In genomic region chr1:42877264-42877663, GRCm38 (mm10) we compare ENCODE assay signal across 13 mouse cellular contexts. TPM values are rescaled to one million over a fixed set of nuclear protein-coding genes. Genes with fewer than 3 reads are reported as not detected.
DNase-seq lines count a peak whose midpoint lies in the region; ATAC-seq and TF ChIP-seq lines count a peak whose summit lies in the region.
"Had no signal": no experiment of that assay in that cellular context is flagged by ENCODE, and none has a peak within 500 bp of the region (broad histone marks: within the 10 kb centered on the region; RNA-seq: fewer than 3 reads in every experiment).

No protein-coding gene starts in this region.

- no peaks in the 10 kb centered on the region for H3K36me3 ChIP-seq in forebrain, embryonic 16.5 days (ENCODE audit: control insufficient read depth, insufficient read depth)
- H3K36me3 ChIP-seq in midbrain, embryonic 10.5 days = no peaks in the 10 kb centered on the region
- 0 out of 2 replicates have a peak, but pooled peaks cover 5% of the 10 kb centered on the region for H3K36me3 ChIP-seq in neural tube, embryonic 13.5 days

- peak; percentile 81 for ATAC-seq in forebrain, embryonic 16.5 days
- peak; percentile 94 for ATAC-seq in neural tube, embryonic 13.5 days (ENCODE audit: low read depth)

- no peaks in the 10 kb centered on the region for H3K9me3 ChIP-seq in forebrain, embryonic 16.5 days (ENCODE audit: control insufficient read depth, low read length)
- H3K9me3 ChIP-seq in midbrain, embryonic 10.5 days (replicated peaks) = no peaks in the 10 kb centered on the region
- H3K9me3 ChIP-seq in neural tube, embryonic 13.5 days = no peaks in the 10 kb centered on the region
- H3K9me3 ChIP-seq: G1E; heart, embryonic 10.5 days had no signal

- no peak overlapping the region for H3K9ac ChIP-seq in forebrain, embryonic 16.5 days (replicated peaks; ENCODE audit: low read depth, low read length)
- peak overlapping the region; percentile 50 for H3K9ac ChIP-seq in neural tube, embryonic 13.5 days

- H3K4me1 ChIP-seq in forebrain, embryonic 16.5 days (replicated peaks; ENCODE audit: control insufficient read depth, insufficient read depth, low read length) = peaks cover 6% of the 10 kb centered on the region
- H3K4me1 ChIP-seq in midbrain, embryonic 10.5 days = peaks cover 21% of the 10 kb centered on the region
- H3K4me1 ChIP-seq in neural tube, embryonic 13.5 days (replicated peaks) = peaks cover 34% of the 10 kb centered on the region

- no peak overlapping the region; the same call in 1 of the 2 replicates for H3K4me3 ChIP-seq in layer of hippocampus, adult 2 months
- no peak overlapping the region for H3K4me3 ChIP-seq in forebrain, embryonic 16.5 days (replicated peaks; ENCODE audit: low read length)
- H3K4me3 ChIP-seq in midbrain, embryonic 10.5 days = no peak overlapping the region
- no peak overlapping the region for H3K4me3 ChIP-seq in neural tube, embryonic 13.5 days
- H3K4me3 ChIP-seq: heart, embryonic 10.5 days had no signal

- DNase-seq in layer of hippocampus, adult 2 months (ENCODE audit: low spot score in 2 of 2) = no peak
- DNase-seq in layer of hippocampus, postnatal 36 days = no peak
- no peak for DNase-seq in midbrain, embryonic 10.5 days (ENCODE audit: low spot score)
- DNase-seq in thymus, postnatal 4 days = no peak
- DNase-seq in heart, postnatal 14 days = no peak
- no peak for DNase-seq in urinary bladder, adult 18-20 months (ENCODE audit: low spot score in 2 of 2)
- DNase-seq: cerebellum, adult 9-11 months; lung, adult 18-20 months; thymus, postnatal 25 days had no signal

- peak overlapping the region; percentile 16 for H3K4me2 ChIP-seq in forebrain, embryonic 16.5 days (ENCODE audit: low read length)
- peak overlapping the region; percentile 44 for H3K4me2 ChIP-seq in neural tube, embryonic 13.5 days

- TF ChIP-seq CTCF in layer of hippocampus, adult 2 months (conservative IDR thresholded peaks at IDR 0.05) = no peak

- WGBS in forebrain, embryonic 16.5 days = 45% methylated on average over 10 of the region's 10 CpGs
- WGBS in midbrain, embryonic 10.5 days = 89% methylated on average over 10 of the region's 10 CpGs
- 21% methylated on average over 10 of the region's 10 CpGs for WGBS in neural tube, embryonic 13.5 days

- intact Hi-C loops in heart, postnatal 14 days (cut with DNase I) = no loop called here

- 0 out of 2 replicates have a peak overlapping the region, but pooled peaks have one; percentile 6 for H3K27ac ChIP-seq in layer of hippocampus, adult 2 months
- 0 out of 2 replicates have a peak overlapping the region, but pooled peaks have one; percentile 6 for H3K27ac ChIP-seq in forebrain, embryonic 16.5 days (ENCODE audit: low read length)
- H3K27ac ChIP-seq in midbrain, embryonic 10.5 days (replicated peaks) = peak overlapping the region; percentile 65; the same call in 1 of the 2 replicates
- peak overlapping the region; percentile 71 for H3K27ac ChIP-seq in neural tube, embryonic 13.5 days (replicated peaks)
- H3K27ac ChIP-seq: heart, embryonic 10.5 days had no signal

- no peaks in the 10 kb centered on the region for H3K27me3 ChIP-seq in forebrain, embryonic 16.5 days (replicated peaks; ENCODE audit: control insufficient read depth, insufficient read depth, low read length)
- no peaks in the 10 kb centered on the region for H3K27me3 ChIP-seq in midbrain, embryonic 10.5 days (ENCODE audit: low read depth, poor library complexity, severe bottlenecking)
- H3K27me3 ChIP-seq in neural tube, embryonic 13.5 days = no peaks in the 10 kb centered on the region

RNA-seq across cellular contexts. Expression of gene Mrps9, which starts 26.2 kb away (rescaled TPM):
- total RNA-seq in layer of hippocampus, adult 2 months (2021) = 10 to 100 TPM; 46.5 to 51.4 TPM
- total RNA-seq in layer of hippocampus, postnatal 36 days (2021) = 10 to 100 TPM; 45.9 to 48.2 TPM
- 33.5 and 35.8 TPM in 2 replicates for polyA plus RNA-seq in forebrain, embryonic 16.5 days (2015; fragmentation: Nextera tagmentation; extraction: Ambion mirVana)
- 56.2 and 58.7 TPM in 2 replicates for polyA plus RNA-seq in midbrain, embryonic 10.5 days (2016; fragmentation: Nextera tagmentation; extraction: Ambion mirVana)
- polyA plus RNA-seq in neural tube, embryonic 13.5 days (2015; fragmentation: Nextera tagmentation; extraction: Ambion mirVana) = 35.1 and 36.3 TPM in 2 replicates
- total RNA-seq in heart, postnatal 14 days (2021) = 10 to 100 TPM; 97.4 to 99.6 TPM

Comparison
In these comparisons a context has a peak if more than half of its experiments do, and no peak if none do; other contexts are left out.
1. H3K27ac ChIP-seq: peak in every context shown above with its lines; median percentile 71 in neural tube, embryonic 13.5 days; 65 in midbrain, embryonic 10.5 days; 6 in layer of hippocampus, adult 2 months; 6 in forebrain, embryonic 16.5 days.